In genomic region chr2:69014241-69014640, GRCm38 (mm10) we compare ENCODE assay signal across 15 mouse cellular contexts.
DNase-seq lines count a peak whose midpoint lies in the region.
"Had no signal": no experiment of that assay in that cellular context is flagged by ENCODE, and none has a peak within 500 bp of the region (broad histone marks: within the 10 kb centered on the region; RNA-seq: fewer than 3 reads in every experiment).

No protein-coding gene starts in this region.

- DNase-seq in brain, adult 2 months (ENCODE audit: low read depth, low spot score): peak; percentile 86
- DNase-seq in cerebellum, adult 18-20 months: peak; percentile 74 to 78
- DNase-seq in cerebellum, adult 9-11 months: peak; percentile 79
- DNase-seq in cerebellum, postnatal 36 days: peak; percentile 66 to 70
- DNase-seq in heart, adult 11 months: no peak
- no peak for DNase-seq in yolk sac, embryonic 10.5 days (ENCODE audit: low spot score)
- no peak for DNase-seq in kidney, adult 18-20 months
- DNase-seq in testis, postnatal 14 days (ENCODE audit: low spot score): no peak
- DNase-seq: adrenal gland, postnatal 10 days; forebrain, postnatal 0 days; gastrocnemius, adult 2 months; gastrocnemius, postnatal 25 days; heart, adult 2 months; heart, postnatal 14 days; kidney, adult 2 months had no signal

Comparison
In these comparisons a context has a peak if more than half of its experiments do, and no peak if none do; other contexts are left out.
1. DNase-seq: peak in brain, adult 2 months (single experiment), cerebellum, adult 18-20 months (2 of 2), cerebellum, adult 9-11 months (single experiment) and cerebellum, postnatal 36 days (2 of 2); none in heart, adult 11 months (single experiment), yolk sac, embryonic 10.5 days (single experiment), kidney, adult 18-20 months (single experiment) and testis, postnatal 14 days (single experiment).